Mouse (Mus musculus): ENCODE results near the gene Plppr3.

DNA sequence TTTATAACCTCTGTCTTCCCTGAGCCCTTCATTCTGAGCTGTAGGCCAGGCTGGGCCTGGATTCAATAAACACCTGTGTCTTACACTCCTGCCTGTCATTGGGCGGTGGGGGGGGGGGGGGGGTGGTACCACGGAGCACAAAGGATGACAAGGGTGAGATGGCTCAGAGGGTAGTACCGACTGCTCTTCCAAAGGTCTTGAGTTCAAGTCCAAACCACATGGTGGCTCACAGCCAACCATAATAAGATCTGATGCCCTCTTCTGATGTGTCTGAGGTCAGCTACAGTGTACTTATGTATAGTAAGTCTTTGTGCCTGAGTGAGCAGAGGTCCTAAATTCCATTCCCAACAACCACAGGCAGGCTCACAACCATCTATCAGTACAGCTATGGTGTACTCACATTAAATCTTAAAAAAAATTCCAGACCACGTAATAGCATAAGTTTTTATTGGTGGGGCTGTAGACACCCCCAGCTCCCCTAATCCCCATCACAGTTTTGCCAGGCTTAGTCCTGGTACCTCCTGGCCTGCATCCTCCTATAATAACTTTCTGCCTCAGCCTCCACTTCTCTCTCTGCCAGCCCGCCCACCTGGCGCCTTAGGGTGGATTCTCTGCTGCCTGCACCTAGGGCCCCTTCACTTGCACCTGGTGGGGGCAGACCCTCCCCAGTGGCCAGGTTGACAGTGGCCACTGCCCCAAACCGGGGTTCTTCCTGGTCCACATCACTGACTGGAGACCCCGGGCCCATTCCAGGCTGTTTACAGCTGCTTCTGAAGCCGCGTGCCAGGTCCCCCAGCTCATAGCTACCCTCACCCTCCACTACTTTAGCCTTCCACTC is 9.9 kb downstream of the Plppr3 start:
- TF ChIP-seq CTCF (IDR thresholded peaks at IDR 0.05; ENCODE audit: extremely low read depth, insufficient read depth, insufficient read length, insufficient replicate concordance) = no peak
- TF ChIP-seq POLR2A (IDR thresholded peaks at IDR 0.05; ENCODE audit: low read depth, low read length) = no peak

All from spleen, adult 2 months (tissue).